Mouse (Mus musculus) bone marrow, adult 2 months (tissue): Measurements from ENCODE around the gene Olfr191.

Experiments used
- CTCF ChIP-seq: fragments of 200-500 bp; IDR thresholded peaks from 2 replicates; pipeline ENCODE4 v1.5.1; 2011; ENCODE audit warnings: low read length, control low read depth; ENCODE audit not compliant: control insufficient read depth, insufficient read depth
- POLR2A ChIP-seq: fragments of 200-500 bp; IDR thresholded peaks from 2 replicates; pipeline ENCODE4 v1.6.1; 2011; ENCODE audit warnings: low read depth, mild to moderate bottlenecking, control low read depth, low read length, borderline replicate concordance; ENCODE audit not compliant: control insufficient read depth

DNA sequence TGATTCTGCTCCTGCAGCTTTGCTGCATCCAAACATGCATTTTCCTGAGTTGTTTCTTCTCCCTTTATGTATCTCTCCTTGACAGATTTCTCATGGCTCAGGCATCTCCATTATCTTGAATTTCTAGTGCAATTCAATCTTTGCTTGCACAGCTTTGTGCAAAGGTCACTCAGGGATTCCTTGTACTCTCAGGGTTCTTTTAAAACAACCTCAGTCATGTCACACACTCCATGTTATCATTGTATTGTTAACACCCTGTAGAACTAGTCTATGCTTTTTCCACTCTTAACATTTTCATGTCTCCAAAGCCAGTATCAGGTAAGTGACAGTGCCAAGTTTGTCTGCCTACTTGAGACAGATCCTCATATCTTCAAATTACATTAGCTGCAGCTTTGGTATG is 17.9 kb downstream of the Olfr191 start:
- TF ChIP-seq CTCF = no peak
- TF ChIP-seq POLR2A = no peak
